Mouse (Mus musculus): Measurements from ENCODE around the gene Tmem243. TPM values are rescaled to one million over a fixed set of nuclear protein-coding genes. Genes with fewer than 3 reads are reported as not detected.
A peak's percentile ranks its signal among the peaks of the same experiment; 100 is the strongest.

The Tmem243 gene
- polyA plus RNA-seq, 1 experiment from 2014 or later: 11.2 TPM

- no peaks in the 10 kb centered on the region for H3K27me3 ChIP-seq
- ChIA-PET CTCF (no interaction called here), POLR2A (no interaction called here)
- ATAC-seq (no peak), DNase-seq (ENCODE audit: low read depth, low spot score) (no peak)
- in situ Hi-C loops (cut with MboI; ENCODE audit: low pct_unique_long_range_greater_than_20kb): no loop called here
- TF ChIP-seq CTCF (IDR thresholded peaks at IDR 0.05): no peak
Observed at GRCm38 (mm10) chr5:9131786-9132185, 31.3 kb downstream of the Tmem243 start.

GRCm38 (mm10) chr5:9135588-9135987, 35.1 kb downstream of the Tmem243 start:
- in situ Hi-C loops (cut with MboI; ENCODE audit: low pct_unique_long_range_greater_than_20kb): no loop called here
- CTCF ChIA-PET: interaction anchor here (1.0 to 2.1 kb wide), 3 partner anchors 9 to 28 kb away, joined by 3 to 7 read pairs (median 3); no protein-coding TSS in a partner anchor

GRCm38 (mm10) chr5:9140724-9141123, 40.3 kb downstream of the Tmem243 start:
- no peaks in the 10 kb centered on the region for H3K27me3 ChIP-seq
- DNase-seq (ENCODE audit: low read depth, low spot score): no peak
- no peak for TF ChIP-seq CTCF (IDR thresholded peaks at IDR 0.05)
- POLR2A ChIA-PET: no interaction called here
- in situ Hi-C loops (cut with MboI; ENCODE audit: low pct_unique_long_range_greater_than_20kb): no loop called here
- ATAC-seq: no peak
- CTCF ChIA-PET: interaction anchor here (1.6 kb wide), 1 partner anchor 12 kb away, joined by 5 read pairs; no protein-coding TSS in a partner anchor

More at GRCm38 (mm10) chr5:9135588-9135987, 35.1 kb downstream of the Tmem243 start:
- no peak for TF ChIP-seq CTCF (IDR thresholded peaks at IDR 0.05)
- ATAC-seq (no peak), DNase-seq (ENCODE audit: low read depth, low spot score) (no peak)
- no peaks in the 10 kb centered on the region for H3K27me3 ChIP-seq
- POLR2A ChIA-PET: no interaction called here

GRCm38 (mm10) chr5:9142376-9142775, 41.9 kb downstream of the Tmem243 start:
- POLR2A ChIA-PET: no interaction called here
- ATAC-seq (no peak), DNase-seq (ENCODE audit: low read depth, low spot score) (no peak)
- H3K27me3 ChIP-seq: no peaks in the 10 kb centered on the region
- no peak for TF ChIP-seq CTCF (IDR thresholded peaks at IDR 0.05)
- CTCF ChIA-PET: no interaction called here
- in situ Hi-C loops (cut with MboI; ENCODE audit: low pct_unique_long_range_greater_than_20kb): no loop called here

- no peaks in the 10 kb centered on the region for H3K27me3 ChIP-seq
- DNase-seq (ENCODE audit: low read depth, low spot score) (no peak), ATAC-seq (no peak)
- ChIA-PET CTCF (interaction anchor here (1.1 to 1.8 kb wide), 2 partner anchors 11 to 37 kb away, joined by 3 to 5 read pairs; no protein-coding TSS in a partner anchor), POLR2A (interaction anchor here (0.6 kb wide), 1 partner anchor 308 kb away, joined by 5 read pairs; no protein-coding TSS in a partner anchor)
- in situ Hi-C loops (cut with MboI; ENCODE audit: low pct_unique_long_range_greater_than_20kb): no loop called here
- TF ChIP-seq CTCF (IDR thresholded peaks at IDR 0.05): no peak
Observed at GRCm38 (mm10) chr5:9149273-9149850, 48.9 kb downstream of the Tmem243 start.

DNA sequence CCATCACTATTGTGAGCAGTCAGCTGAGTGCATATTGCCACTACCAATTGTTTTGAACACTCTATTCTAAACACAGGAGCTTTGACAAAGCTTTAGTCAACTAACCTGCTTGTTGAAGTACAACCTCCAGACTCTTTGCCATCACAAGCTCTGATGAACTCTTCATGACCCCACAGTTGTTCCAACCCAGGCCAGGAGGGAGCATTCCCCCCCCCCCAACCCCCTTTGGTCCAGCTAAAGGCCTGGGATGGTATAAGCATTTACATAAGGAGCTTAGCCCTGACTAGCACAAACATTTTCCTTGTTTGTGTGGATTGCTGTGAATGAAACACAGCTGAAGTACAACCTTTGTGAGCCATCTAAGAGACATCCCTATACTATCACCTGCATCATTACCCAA, 56.3 kb downstream of the Tmem243 start:
- no peak for TF ChIP-seq CTCF (IDR thresholded peaks at IDR 0.05)
- no peaks in the 10 kb centered on the region for H3K27me3 ChIP-seq
- DNase-seq (ENCODE audit: low read depth, low spot score) (no peak), ATAC-seq (no peak)
- ChIA-PET CTCF (interaction anchor here (1.8 kb wide), 1 partner anchor 22 kb away, joined by 7 read pairs; no protein-coding TSS in a partner anchor), POLR2A (interaction anchor here (0.6 kb wide), 1 partner anchor 10 kb away, joined by 3 read pairs; no protein-coding TSS in a partner anchor)
- in situ Hi-C loops (cut with MboI; ENCODE audit: low pct_unique_long_range_greater_than_20kb): no loop called here

DNA sequence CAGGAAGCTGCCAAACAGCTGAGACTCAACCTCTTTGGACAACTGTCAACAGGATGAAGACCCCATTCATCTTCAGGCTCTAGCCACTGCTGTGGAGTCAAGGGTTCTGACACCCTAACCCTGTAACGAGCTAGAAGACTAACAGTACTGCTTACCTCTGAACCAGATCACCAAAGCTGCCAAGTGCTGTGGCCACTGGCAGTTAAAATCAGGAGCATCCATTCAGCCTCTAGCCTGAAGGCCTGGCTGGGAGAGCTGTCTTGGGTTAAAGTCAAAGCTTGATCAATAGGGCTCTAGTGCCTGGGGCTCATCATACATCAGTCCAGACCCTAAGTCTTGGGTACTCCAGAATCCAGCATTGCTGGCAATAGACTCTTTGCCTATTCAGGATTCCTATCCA, 56.9 kb downstream of the Tmem243 start:
- DNase-seq (ENCODE audit: low read depth, low spot score) (no peak), ATAC-seq (no peak)
- H3K27me3 ChIP-seq: no peaks in the 10 kb centered on the region
- POLR2A ChIA-PET: no interaction called here
- no peak for TF ChIP-seq CTCF (IDR thresholded peaks at IDR 0.05)
- CTCF ChIA-PET: interaction anchor here (1.8 kb wide), 1 partner anchor 23 kb away, joined by 7 read pairs; no protein-coding TSS in a partner anchor
- in situ Hi-C loops (cut with MboI; ENCODE audit: low pct_unique_long_range_greater_than_20kb): no loop called here

- no peaks in the 10 kb centered on the region for H3K27me3 ChIP-seq
- no peak for TF ChIP-seq CTCF (IDR thresholded peaks at IDR 0.05)
- DNase-seq (ENCODE audit: low read depth, low spot score) (no peak), ATAC-seq (peak; percentile 48)
- ChIA-PET CTCF (interaction anchor here (0.8 to 2.0 kb wide), 2 partner anchors 24 to 220 kb away, joined by 3 to 4 read pairs; no protein-coding TSS in a partner anchor), POLR2A (interaction anchor here (1.3 kb wide), 1 partner anchor 8 kb away, joined by 3 read pairs; no protein-coding TSS in a partner anchor)
- in situ Hi-C loops (cut with MboI; ENCODE audit: low pct_unique_long_range_greater_than_20kb): no loop called here
Observed at GRCm38 (mm10) chr5:9160831-9161455, 60.5 kb downstream of the Tmem243 start.

- TF ChIP-seq CTCF (IDR thresholded peaks at IDR 0.05): no peak
- DNase-seq (ENCODE audit: low read depth, low spot score): peak; percentile 80
- H3K27me3 ChIP-seq: no peaks in the 10 kb centered on the region
- peak; percentile 97 for ATAC-seq
- ChIA-PET POLR2A (interaction anchor here (1.3 kb wide), 1 partner anchor 8 kb away, joined by 3 read pairs; no protein-coding TSS in a partner anchor), CTCF (no interaction called here)
- in situ Hi-C loops (cut with MboI; ENCODE audit: low pct_unique_long_range_greater_than_20kb): no loop called here
Observed at GRCm38 (mm10) chr5:9161456-9162041, 61.1 kb downstream of the Tmem243 start, which contains the start of gene Dmtf1. TSS of gene Dmtf1 (minus strand) at chr5:9161776.

GRCm38 (mm10) chr5:9162088-9162487, 61.6 kb downstream of the Tmem243 start:
- in situ Hi-C loops (cut with MboI; ENCODE audit: low pct_unique_long_range_greater_than_20kb): no loop called here
- peak; percentile 0 for ATAC-seq
- ChIA-PET POLR2A (interaction anchor here (0.8 to 1.3 kb wide), 2 partner anchors 9 to 78 kb away, joined by 3 read pairs; no protein-coding TSS in a partner anchor), CTCF (no interaction called here)
- TF ChIP-seq CTCF (IDR thresholded peaks at IDR 0.05): no peak
- no peak for DNase-seq (ENCODE audit: low read depth, low spot score)
- no peaks in the 10 kb centered on the region for H3K27me3 ChIP-seq
